Mouse (Mus musculus) hindbrain, embryonic 13.5 days (tissue): Measurements from ENCODE around the gene Dnah1. TPM values are rescaled to one million over a fixed set of nuclear protein-coding genes. Genes with fewer than 3 reads are reported as not detected.

Experiments used
- ATAC-seq: fragments of 200-750 bp; cut with Nextera tagmentation; 2 replicates; pipeline ENCODE4 v1.8.0; 2017; ENCODE audit warnings: moderate TSS enrichment; ENCODE audit not compliant: low FRiP score
- H3K27ac ChIP-seq: fragments of 300-500 bp; sonication (generic); 2 replicates; pipeline ENCODE4 v1.5.1; 2015; ENCODE audit warnings: inconsistent platforms, mild to moderate bottlenecking, moderate library complexity
- H3K27me3 ChIP-seq: fragments of 300-500 bp; sonication (generic); 2 replicates; pipeline ENCODE4 v1.6.1; 2015; ENCODE audit warnings: mild to moderate bottlenecking, inconsistent platforms
- H3K36me3 ChIP-seq: fragments of 300-500 bp; sonication (generic); 2 replicates; pipeline ENCODE4 v1.6.1; 2015; ENCODE audit warnings: mild to moderate bottlenecking, inconsistent platforms
- H3K4me1 ChIP-seq: fragments of 300-500 bp; sonication (generic); replicated peaks from 2 replicates; pipeline ENCODE4 v1.6.1; 2015; ENCODE audit warnings: inconsistent platforms
- H3K4me2 ChIP-seq: fragments of 300-500 bp; sonication (generic); 2 replicates; pipeline ENCODE4 v1.6.1; 2015; ENCODE audit warnings: inconsistent platforms, mild to moderate bottlenecking, moderate library complexity
- H3K4me3 ChIP-seq: fragments of 300-500 bp; sonication (generic); 2 replicates; pipeline ENCODE4 v1.5.1; 2015; ENCODE audit warnings: mild to moderate bottlenecking, inconsistent platforms
- H3K9ac ChIP-seq: fragments of 300-500 bp; sonication (generic); 2 replicates; pipeline ENCODE4 v1.6.1; 2015; ENCODE audit warnings: mild to moderate bottlenecking, inconsistent platforms
- H3K9me3 ChIP-seq: fragments of 300-500 bp; sonication (generic); 2 replicates; pipeline ENCODE4 v1.6.1; 2016; ENCODE audit warnings: inconsistent platforms
- WGBS: fragments of 180-500 bp; shearing (Covaris S2); methylation state at CpG from one replicate; pipeline ENCODE4 v1.1.7; 2015; 5-methylcytosine and 5-hydroxymethylcytosine counted together
- polyA plus RNA-seq: library from polyadenylated mRNA; unstranded; fragments of >200 nt; fragmentation: Nextera tagmentation; extraction: Ambion mirVana; gene quantifications from 2 replicates; pipeline ENCODE4 v1.2.1, GENCODE M21; 2015

Gene Dnah1
- polyA plus RNA-seq, 1 experiment from 2014 or later, result 4.1 TPM

DNA sequence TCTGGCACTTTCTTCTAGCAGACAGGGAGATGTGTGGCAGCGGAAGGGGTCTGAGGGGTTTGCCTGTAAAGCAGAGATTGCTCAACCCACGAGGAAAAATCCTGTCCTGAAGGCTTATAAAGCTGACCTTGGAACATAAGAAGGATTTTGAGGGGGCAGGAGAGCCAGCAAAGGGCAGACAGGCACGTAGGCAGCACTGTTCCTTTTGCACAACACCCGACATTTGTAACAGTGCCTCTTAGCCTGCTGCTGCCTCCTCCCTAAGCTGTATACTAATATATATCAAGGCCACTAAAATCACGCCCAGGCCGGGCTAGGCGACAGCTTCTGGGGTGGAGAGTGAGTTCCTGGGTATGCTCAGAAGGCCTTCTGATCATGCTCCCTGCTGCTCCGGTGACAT lies 93.3 kb downstream of the Dnah1 start:
- Histone ChIP-seq H3K36me3 (no peaks in the 10 kb centered on the region), H3K27me3 (no peaks in the 10 kb centered on the region), H3K9ac (no peak overlapping the region), H3K9me3 (no peaks in the 10 kb centered on the region), H3K27ac (no peak overlapping the region), H3K4me2 (no peak overlapping the region), H3K4me1 (peaks cover 10% of the 10 kb centered on the region; the same call in 1 of the 2 replicates), H3K4me3 (no peak overlapping the region)
- 81% methylated on average over 8 of the region's 8 CpGs for WGBS
- no peak for ATAC-seq

GRCm38 (mm10) chr14:31228234-31228633 lies 95.5 kb downstream of the Dnah1 start:
- Histone ChIP-seq H3K4me3 (no peak overlapping the region), H3K36me3 (no peaks in the 10 kb centered on the region), H3K9me3 (no peaks in the 10 kb centered on the region), H3K27ac (no peak overlapping the region), H3K4me1 (peaks cover 6% of the 10 kb centered on the region; the same call in 1 of the 2 replicates), H3K27me3 (no peaks in the 10 kb centered on the region), H3K4me2 (no peak overlapping the region), H3K9ac (no peak overlapping the region)
- no peak for ATAC-seq
- 74% methylated on average over 6 of the region's 6 CpGs for WGBS

- 55% methylated on average over 4 of the region's 4 CpGs for WGBS
- Histone ChIP-seq H3K27ac (no peak overlapping the region), H3K4me2 (no peak overlapping the region), H3K36me3 (no peaks in the 10 kb centered on the region), H3K27me3 (no peaks in the 10 kb centered on the region), H3K9me3 (no peaks in the 10 kb centered on the region), H3K4me3 (no peak overlapping the region), H3K4me1 (peaks cover 6% of the 10 kb centered on the region; the same call in 1 of the 2 replicates), H3K9ac (no peak overlapping the region)
- peak; percentile 52; the same call in 1 of the 2 replicates for ATAC-seq
Measured at GRCm38 (mm10) chr14:31226978-31227377, 96.7 kb downstream of the Dnah1 start.

DNA sequence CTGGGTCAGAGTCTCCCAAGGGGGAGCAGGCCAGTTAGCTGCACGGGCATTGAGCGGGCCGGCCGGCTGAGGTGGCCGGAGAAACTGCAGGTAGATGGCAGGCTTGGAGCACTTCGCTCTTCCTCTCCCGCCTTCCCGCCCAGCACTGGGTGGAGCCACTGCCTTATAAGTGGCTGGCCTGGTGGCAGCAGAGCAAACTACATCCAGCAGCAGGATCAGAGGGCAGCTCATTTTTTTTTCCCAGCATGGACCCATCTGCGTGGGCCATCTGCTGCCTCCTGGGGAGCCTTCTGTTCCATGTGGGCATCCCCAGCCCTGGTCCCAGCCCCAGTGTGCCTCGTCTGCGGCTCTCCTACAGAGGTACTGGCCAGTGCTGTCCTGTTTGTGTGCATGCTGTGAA lies 106.0 kb downstream of the Dnah1 start, which contains the start of gene Sema3g:
Sema3g (plus strand) TSS at position 195 of the 400 bp plus-strand sequence.
- Histone ChIP-seq H3K4me2 (no peak within 1 kb of the TSS; the same call in 1 of the 2 replicates), H3K36me3 (no peaks in the 10 kb centered on the region), H3K27me3 (peaks cover 6% of the 10 kb centered on the region; the same call in 1 of the 2 replicates), H3K9ac (peak within 1 kb of the TSS; percentile 46; the same call in 1 of the 2 replicates), H3K27ac (0 out of 2 replicates have a peak within 1 kb of the TSS, but pooled peaks have one; percentile 10), H3K4me3 (no peak within 1 kb of the TSS), H3K4me1 (peaks cover 16% of the 10 kb centered on the region), H3K9me3 (no peaks in the 10 kb centered on the region)
- WGBS, result 11% methylated on average over 11 of the region's 11 CpGs
- peak; percentile 67; the same call in 1 of the 2 replicates for ATAC-seq

DNA sequence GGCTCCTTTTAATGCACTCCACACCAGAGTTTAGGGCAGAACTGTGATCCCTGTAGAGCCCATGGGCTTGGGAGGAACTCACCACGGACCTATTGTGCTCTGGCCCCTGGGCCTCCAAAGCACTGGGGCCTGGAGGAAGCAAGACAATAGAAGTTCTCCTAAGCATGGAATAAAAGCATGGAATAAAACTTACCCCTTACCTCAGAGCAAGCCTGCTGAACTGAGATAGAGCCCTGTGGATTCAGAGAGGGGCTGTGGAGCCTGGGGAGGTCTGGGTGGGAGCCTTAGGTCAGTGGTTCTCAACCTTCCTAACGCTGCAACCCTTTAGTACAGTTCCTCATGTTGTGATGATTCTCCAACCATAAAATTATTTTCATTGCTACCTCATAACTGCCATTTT lies 106.8 kb downstream of the Dnah1 start, which contains the start of gene Nisch:
Nisch (minus strand) TSS at position 101 of the 400 bp plus-strand sequence.
- ATAC-seq, result no peak
- Histone ChIP-seq H3K4me2 (peak within 1 kb of the TSS; percentile 20; the same call in 1 of the 2 replicates), H3K9me3 (no peaks in the 10 kb centered on the region), H3K9ac (peak within 1 kb of the TSS; percentile 56), H3K27ac (0 out of 2 replicates have a peak within 1 kb of the TSS, but pooled peaks have one; percentile 26), H3K36me3 (no peaks in the 10 kb centered on the region), H3K4me1 (peaks cover 16% of the 10 kb centered on the region), H3K4me3 (no peak within 1 kb of the TSS), H3K27me3 (peaks cover 6% of the 10 kb centered on the region; the same call in 1 of the 2 replicates)
- 65% methylated on average over 2 of the region's 2 CpGs for WGBS

DNA sequence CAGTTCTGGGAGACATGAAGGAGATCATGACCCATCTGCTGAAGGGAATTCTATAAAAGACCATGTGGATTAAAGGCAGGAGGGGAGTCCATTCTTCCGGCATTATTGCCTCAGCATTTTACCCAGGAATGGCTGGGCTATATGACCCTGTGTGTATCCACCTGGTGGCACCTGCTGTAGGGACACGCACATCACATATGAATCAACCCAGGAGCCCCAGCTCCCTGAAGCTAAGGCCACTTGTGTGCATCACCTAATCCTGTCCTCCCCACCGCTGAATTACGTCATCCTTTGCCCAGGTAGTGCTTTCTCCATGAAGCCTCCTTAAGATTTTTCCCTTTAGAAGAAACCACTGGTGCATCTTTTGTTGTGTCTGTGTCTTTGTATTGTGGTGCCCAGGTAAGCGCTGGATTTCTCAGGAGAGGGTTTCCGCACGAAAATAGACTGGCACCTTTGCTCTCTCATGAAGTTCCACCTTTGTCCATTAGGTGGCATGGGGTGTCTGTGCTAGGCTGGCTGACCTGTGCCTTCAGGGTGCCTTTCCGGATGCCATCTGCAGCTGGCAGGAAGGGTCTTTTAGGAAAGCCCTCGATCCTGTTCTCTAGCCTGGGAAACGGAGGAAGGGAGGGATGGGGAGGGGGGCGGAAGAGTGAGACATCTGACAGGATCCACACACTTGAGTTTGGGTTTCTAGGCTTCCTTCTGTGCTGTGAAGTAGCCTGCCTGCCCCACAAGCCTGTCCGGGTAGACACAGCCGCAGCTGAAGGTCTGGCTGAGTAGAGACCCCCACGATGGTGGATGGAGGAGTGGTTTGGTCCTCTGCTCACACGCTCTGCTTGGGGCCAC lies 108.3 kb downstream of the Dnah1 start:
- Histone ChIP-seq H3K36me3 (no peaks in the 10 kb centered on the region), H3K9me3 (no peaks in the 10 kb centered on the region), H3K27ac (0 out of 2 replicates have a peak overlapping the region, but pooled peaks have one; percentile 26), H3K27me3 (peaks cover 6% of the 10 kb centered on the region; the same call in 1 of the 2 replicates), H3K4me2 (0 out of 2 replicates have a peak overlapping the region, but pooled peaks have one; percentile 20), H3K9ac (peak overlapping the region; percentile 56), H3K4me1 (peaks cover 16% of the 10 kb centered on the region), H3K4me3 (no peak overlapping the region)
- ATAC-seq, result peak; percentile 65; the same call in 1 of the 2 replicates
- WGBS, result 34% methylated on average over 15 of the region's 15 CpGs

DNA sequence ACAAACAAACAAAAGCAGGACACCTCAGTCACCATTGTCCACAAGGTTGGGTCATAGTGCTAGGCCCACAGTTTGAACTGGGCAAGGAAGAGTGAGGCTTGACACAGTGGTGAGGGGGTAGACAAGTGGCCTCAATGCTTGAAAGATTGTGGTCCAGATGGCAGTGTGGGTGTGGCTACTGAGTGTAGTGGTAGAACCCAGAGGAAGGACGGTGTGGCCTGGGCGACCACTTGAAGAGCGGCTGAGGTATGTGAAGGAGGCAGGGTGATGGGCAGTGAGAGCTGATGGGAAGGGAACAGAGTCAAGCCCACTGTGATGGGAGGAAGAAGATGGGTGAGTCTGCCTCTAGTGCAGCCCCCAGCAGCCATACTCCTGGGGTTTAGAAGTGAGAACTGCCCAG lies 109.0 kb downstream of the Dnah1 start:
- Histone ChIP-seq H3K36me3 (no peaks in the 10 kb centered on the region), H3K27me3 (peaks cover 7% of the 10 kb centered on the region; the same call in 1 of the 2 replicates), H3K4me1 (peaks cover 16% of the 10 kb centered on the region), H3K9me3 (no peaks in the 10 kb centered on the region), H3K27ac (no peak overlapping the region), H3K4me2 (no peak overlapping the region), H3K4me3 (no peak overlapping the region), H3K9ac (peak overlapping the region; percentile 43; the same call in 1 of the 2 replicates)
- 94% methylated on average over 3 of the region's 3 CpGs for WGBS
- ATAC-seq, result no peak

- no peak for ATAC-seq
- Histone ChIP-seq H3K36me3 (no peaks in the 10 kb centered on the region), H3K4me1 (peaks cover 16% of the 10 kb centered on the region), H3K27ac (no peak overlapping the region), H3K9ac (no peak overlapping the region), H3K27me3 (peaks cover 8% of the 10 kb centered on the region; the same call in 1 of the 2 replicates), H3K4me2 (no peak overlapping the region), H3K4me3 (no peak overlapping the region), H3K9me3 (no peaks in the 10 kb centered on the region)
- 73% methylated on average over 8 of the region's 8 CpGs for whole genome bisulfite sequencing
Measured at GRCm38 (mm10) chr14:31213868-31214267, 109.8 kb downstream of the Dnah1 start.

DNA sequence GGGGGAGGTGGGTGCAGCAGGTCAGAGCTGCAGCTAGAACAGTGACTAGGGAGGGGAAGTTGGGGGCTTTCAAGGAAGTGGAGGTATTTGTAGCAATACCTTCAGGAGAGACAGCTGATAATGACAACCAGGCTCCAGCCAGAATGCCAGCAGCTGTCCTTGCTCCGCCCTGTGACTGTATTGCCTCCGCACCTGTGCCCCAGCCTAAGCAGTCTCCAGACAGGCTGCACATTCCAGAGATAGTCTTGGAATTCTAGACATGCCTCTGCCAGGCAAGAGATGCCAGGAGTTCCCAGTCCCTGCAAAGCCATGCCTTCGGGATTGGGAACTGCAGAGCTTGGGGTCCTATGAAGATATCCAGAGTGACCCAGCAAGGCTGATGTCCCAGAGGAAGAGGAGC lies 111.2 kb downstream of the Dnah1 start:
- 89% methylated on average over 3 of the region's 3 CpGs for WGBS
- no peak for ATAC-seq
- H3K27ac ChIP-seq, result no peak overlapping the region

GRCm38 (mm10) chr14:31211854-31212253 lies 111.8 kb downstream of the Dnah1 start:
- no peak for ATAC-seq

More for the DNA sequence above, 111.2 kb downstream of the Dnah1 start:
- Histone ChIP-seq H3K36me3 (no peaks in the 10 kb centered on the region), H3K9me3 (no peaks in the 10 kb centered on the region), H3K4me2 (no peak overlapping the region), H3K9ac (no peak overlapping the region), H3K4me1 (peaks cover 12% of the 10 kb centered on the region), H3K4me3 (no peak overlapping the region), H3K27me3 (peaks cover 8% of the 10 kb centered on the region; the same call in 1 of the 2 replicates)

More at GRCm38 (mm10) chr14:31211854-31212253, 111.8 kb downstream of the Dnah1 start:
- H3K4me1 ChIP-seq, result peaks cover 16% of the 10 kb centered on the region
- no peak overlapping the region for H3K4me3 ChIP-seq
- no peak overlapping the region for H3K9ac ChIP-seq
- no peaks in the 10 kb centered on the region for H3K9me3 ChIP-seq
- no peak overlapping the region for H3K4me2 ChIP-seq
- no peak overlapping the region for H3K27ac ChIP-seq
- 90% methylated on average over 6 of the region's 6 CpGs for WGBS
- H3K36me3 ChIP-seq, result no peaks in the 10 kb centered on the region
- H3K27me3 ChIP-seq, result peaks cover 8% of the 10 kb centered on the region; the same call in 1 of the 2 replicates
